Mouse (Mus musculus) cerebral cortex, adult 2 months (tissue): ENCODE results near the gene Folh1.

Experiments
- WGBS: fragments of 180-500 bp; shearing (Covaris S2); methylation state at CpG from one replicate; pipeline ENCODE4 v1.1.7; 2018; 5-methylcytosine and 5-hydroxymethylcytosine counted together

Folh1 gene

DNA sequence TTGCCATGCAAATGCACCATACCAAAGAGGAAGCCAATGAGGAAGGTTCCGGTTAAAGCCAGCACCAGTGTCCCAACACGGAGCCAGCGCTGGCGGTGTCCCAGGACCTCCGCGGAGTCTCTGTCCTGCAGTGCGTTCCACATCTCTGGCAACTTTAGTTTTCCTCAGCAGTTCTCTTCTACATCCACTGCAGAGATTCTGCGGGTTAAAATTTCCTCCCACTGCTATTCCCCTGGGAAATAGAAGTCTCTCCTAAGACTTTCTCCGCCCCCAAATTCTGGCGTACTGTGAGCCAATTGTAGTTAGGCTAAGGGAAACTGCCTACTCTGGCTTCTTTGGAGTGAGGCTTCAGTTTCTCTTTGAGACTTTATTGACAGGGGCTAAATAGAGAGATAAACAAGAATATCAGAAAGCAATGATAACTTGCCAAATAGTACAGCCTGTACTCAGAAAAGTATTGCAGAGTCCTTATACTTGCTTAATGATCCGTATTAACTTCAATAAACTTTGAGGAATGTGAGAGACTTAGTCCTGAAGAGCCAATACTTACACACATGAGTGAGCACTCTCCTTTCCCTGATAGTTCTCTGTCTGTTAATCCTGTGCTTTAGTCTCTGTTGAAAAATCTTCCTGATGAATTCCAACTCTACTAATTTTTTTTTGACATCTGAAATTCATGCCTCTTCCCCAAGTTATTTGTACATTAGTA, at the start of gene Folh1:
TSS of gene Folh1 (minus strand) at position 327 of the 709 bp plus-strand sequence.
- 4% methylated on average over 11 of the region's 11 CpGs for WGBS

- 81% methylated on average over 1 of the region's 1 CpGs for WGBS
Observed at GRCm38 (mm10) chr7:86816466-86816865, 40.7 kb upstream of the Folh1 start.

- WGBS = 86% methylated on average over 6 of the region's 6 CpGs
Observed at GRCm38 (mm10) chr7:86815716-86816115, 40.0 kb upstream of the Folh1 start.

GRCm38 (mm10) chr7:86815241-86815640, 39.5 kb upstream of the Folh1 start:
- WGBS = 90% methylated on average over 5 of the region's 5 CpGs

DNA sequence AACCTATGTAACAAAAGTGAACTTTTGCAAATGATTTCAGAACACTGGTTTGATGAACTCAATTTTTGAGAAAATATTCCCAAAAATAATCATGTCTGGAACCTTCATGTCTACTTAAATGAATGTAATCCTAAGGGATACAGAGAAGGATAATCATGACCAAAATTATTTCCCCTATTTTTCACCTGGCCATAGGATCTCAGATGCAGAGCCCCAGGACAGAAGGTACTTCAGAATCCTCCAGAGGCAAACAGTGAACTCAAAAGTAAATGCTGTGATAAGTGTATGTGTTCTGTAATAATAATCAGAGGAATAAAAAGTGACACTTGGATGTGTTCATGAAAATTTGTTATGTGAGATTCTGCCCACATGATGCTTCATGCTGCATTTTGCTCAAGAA, 19.0 kb upstream of the Folh1 start, which contains the start of gene Vmn2r77:
TSS of gene Vmn2r77 (plus strand) at position 301 of the 400 bp plus-strand sequence.

DNA sequence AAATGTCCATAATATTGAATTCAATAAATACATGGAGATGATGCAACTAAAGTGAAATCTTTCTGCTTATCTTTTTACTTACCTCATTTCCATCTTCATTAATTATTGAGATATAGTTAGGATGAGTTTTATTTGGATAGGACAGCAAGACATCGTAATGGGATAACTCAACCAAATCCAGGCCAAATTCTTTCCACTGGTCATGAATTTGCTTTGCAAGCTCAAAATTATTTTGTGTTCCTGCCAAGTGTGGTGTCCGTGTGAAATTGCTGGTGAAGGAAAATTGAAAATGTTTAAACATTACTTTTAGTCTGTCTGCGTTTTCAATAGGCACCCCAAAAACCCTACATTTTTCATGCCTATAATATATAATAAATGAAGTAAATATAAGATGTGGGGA, 4.1 kb downstream of the Folh1 start:
- WGBS = 72% methylated on average over 3 of the region's 3 CpGs

DNA sequence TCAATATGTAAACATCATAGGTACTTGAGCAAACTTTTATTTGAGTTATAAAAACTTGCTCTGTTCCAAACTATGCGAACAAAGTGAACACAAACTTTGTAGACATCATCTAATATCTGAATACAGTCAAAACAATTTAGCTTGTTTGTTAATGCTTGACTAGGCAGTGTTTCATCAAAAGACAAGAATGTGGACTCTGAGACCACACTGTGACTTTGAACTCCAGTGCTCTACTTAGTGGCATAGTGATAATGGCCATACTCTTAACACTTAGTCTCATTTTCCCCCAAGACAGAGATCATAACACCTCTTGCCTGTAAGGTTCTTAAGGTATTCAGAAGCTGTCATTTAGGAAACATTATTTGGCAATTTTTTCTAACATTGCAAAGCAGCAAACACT, 15.0 kb downstream of the Folh1 start:
- WGBS = 90% methylated on average over 1 of the region's 1 CpGs

DNA sequence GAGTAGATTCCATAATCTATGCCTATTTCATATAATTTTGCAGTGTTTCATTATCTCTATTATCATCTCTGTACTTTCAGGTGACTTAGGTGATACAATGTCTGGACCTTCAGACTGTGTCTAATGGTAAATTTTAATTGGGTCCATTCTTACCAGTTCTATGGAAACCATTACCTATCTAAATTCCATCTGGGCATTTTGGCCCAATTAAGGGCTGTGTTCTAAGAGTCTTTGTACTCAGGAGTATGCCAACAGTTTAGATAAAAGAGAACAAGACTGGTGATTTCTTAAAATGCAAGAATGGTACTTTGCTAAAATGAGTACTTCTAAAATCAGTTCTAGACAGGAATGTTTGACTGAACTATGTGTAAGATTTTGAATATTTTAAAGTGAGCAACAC, 87.7 kb downstream of the Folh1 start, which contains the start of gene Olfr292:
TSS of gene Olfr292 (plus strand) at position 301 of the 400 bp plus-strand sequence.

